Mouse (Mus musculus): ENCODE results near the gene Srrm4.

The Srrm4 gene

GRCm38 (mm10) chr5:116492726-116493125 is 98.9 kb downstream of the Srrm4 start:
- in situ Hi-C loops (cut with MboI; ENCODE audit: unreplicated experiment in 2 of 2), result no loop called here

- in situ Hi-C loops (cut with MboI; ENCODE audit: unreplicated experiment in 2 of 2), result no loop called here
These were observed 99.7 kb downstream of the Srrm4 start for GRCm38 (mm10) chr5:116491794-116492420.

GRCm38 (mm10) chr5:116490826-116491225 is 100.8 kb downstream of the Srrm4 start:
- in situ Hi-C loops (cut with MboI; ENCODE audit: unreplicated experiment in 2 of 2), result no loop called here

GRCm38 (mm10) chr5:116489621-116490020 is 102.0 kb downstream of the Srrm4 start:
- in situ Hi-C loops (cut with MboI; ENCODE audit: unreplicated experiment in 2 of 2), result no loop called here

- in situ Hi-C loops (cut with MboI; ENCODE audit: unreplicated experiment in 2 of 2), result no loop called here
These were observed 105.5 kb downstream of the Srrm4 start for GRCm38 (mm10) chr5:116486135-116486534.

- in situ Hi-C loops (cut with MboI; ENCODE audit: unreplicated experiment in 2 of 2), result no loop called here
These were observed 106.5 kb downstream of the Srrm4 start for GRCm38 (mm10) chr5:116485069-116485468.

- in situ Hi-C loops (cut with MboI; ENCODE audit: unreplicated experiment in 2 of 2), result no loop called here
These were observed 107.4 kb downstream of the Srrm4 start for GRCm38 (mm10) chr5:116484236-116484635.

- in situ Hi-C loops (cut with MboI; ENCODE audit: unreplicated experiment in 2 of 2), result no loop called here
These were observed 112.8 kb downstream of the Srrm4 start for GRCm38 (mm10) chr5:116478607-116479371.

- in situ Hi-C loops (cut with MboI; ENCODE audit: unreplicated experiment in 2 of 2), result no loop called here
These were observed 115.6 kb downstream of the Srrm4 start for GRCm38 (mm10) chr5:116476006-116476405.

GRCm38 (mm10) chr5:116461354-116462042 is 130.1 kb downstream of the Srrm4 start:
- in situ Hi-C loops (cut with MboI; ENCODE audit: unreplicated experiment in 2 of 2), result no loop called here

- in situ Hi-C loops (cut with MboI; ENCODE audit: unreplicated experiment in 2 of 2), result no loop called here
These were observed 131.6 kb downstream of the Srrm4 start for GRCm38 (mm10) chr5:116459970-116460369.

GRCm38 (mm10) chr5:116457791-116458190 is 133.8 kb downstream of the Srrm4 start:
- in situ Hi-C loops (cut with MboI; ENCODE audit: unreplicated experiment in 2 of 2), result no loop called here

- in situ Hi-C loops (cut with MboI; ENCODE audit: unreplicated experiment in 2 of 2), result no loop called here
These were observed 134.7 kb downstream of the Srrm4 start for GRCm38 (mm10) chr5:116456796-116457515.

GRCm38 (mm10) chr5:116453401-116453851 is 138.2 kb downstream of the Srrm4 start:
- in situ Hi-C loops (cut with MboI; ENCODE audit: unreplicated experiment in 2 of 2), result no loop called here

- in situ Hi-C loops (cut with MboI; ENCODE audit: unreplicated experiment in 2 of 2), result no loop called here
These were observed 140.7 kb downstream of the Srrm4 start for GRCm38 (mm10) chr5:116450901-116451300.

GRCm38 (mm10) chr5:116449522-116450225 is 141.9 kb downstream of the Srrm4 start:
- in situ Hi-C loops (cut with MboI; ENCODE audit: unreplicated experiment in 2 of 2), result no loop called here

GRCm38 (mm10) chr5:116448409-116449191 is 143.0 kb downstream of the Srrm4 start:
- in situ Hi-C loops (cut with MboI; ENCODE audit: unreplicated experiment in 2 of 2), result no loop called here

- in situ Hi-C loops (cut with MboI; ENCODE audit: unreplicated experiment in 2 of 2), result no loop called here
These were observed 143.7 kb downstream of the Srrm4 start for GRCm38 (mm10) chr5:116447821-116448350.

GRCm38 (mm10) chr5:116446552-116446951 is 145.1 kb downstream of the Srrm4 start:
- in situ Hi-C loops (cut with MboI; ENCODE audit: unreplicated experiment in 2 of 2), result no loop called here
